Mouse (Mus musculus) heart, embryonic 14.5 days (tissue): ENCODE results near the gene Rims1. TPM values are rescaled to one million over a fixed set of nuclear protein-coding genes. Genes with fewer than 3 reads are reported as not detected.

ENCODE experiments used
- ATAC-seq: fragments of 200-750 bp; cut with Nextera tagmentation; 2 replicates; pipeline ENCODE4 v1.8.0; 2017; ENCODE audit warnings: low read depth, moderate TSS enrichment; ENCODE audit not compliant: insufficient number of reproducible peaks, insufficient read depth, low FRiP score
- H3K27ac ChIP-seq, 2 experiments: fragments of 200-500 bp in 1 of 2; fragments of 300-500 bp in 1 of 2; sonication (generic) in 1 of 2; replicated peaks in 1 of 2; 2 replicates each; pipeline ENCODE4 v1.5.1; 2012 to 2014; ENCODE audit warnings: low read depth in 2 of 2, low read length in 2 of 2, control low read depth in 1 of 2, mild to moderate bottlenecking in 1 of 2, mixed read lengths in 1 of 2; ENCODE audit not compliant: control insufficient read depth in 1 of 2, insufficient read depth in 1 of 2
- H3K27me3 ChIP-seq: fragments of 300-500 bp; sonication (generic); 2 replicates; pipeline ENCODE4 v1.6.1; 2014; ENCODE audit warnings: mild to moderate bottlenecking, low read length, control low read depth; ENCODE audit not compliant: control insufficient read depth, insufficient read depth
- H3K36me3 ChIP-seq: fragments of 300-500 bp; sonication (generic); 2 replicates; pipeline ENCODE4 v1.6.1; 2014; ENCODE audit warnings: mild to moderate bottlenecking, control low read depth, low read length, mixed read lengths; ENCODE audit not compliant: control insufficient read depth, insufficient read depth
- H3K4me1 ChIP-seq, 2 experiments: fragments of 200-500 bp in 1 of 2; fragments of 300-500 bp in 1 of 2; sonication (generic) in 1 of 2; 2 replicates each; pipeline ENCODE4 v1.6.1; 2012 to 2014; ENCODE audit warnings: low read length in 2 of 2, control low read depth in 1 of 2, mixed read lengths in 1 of 2; ENCODE audit not compliant: control insufficient read depth in 2 of 2, insufficient read depth in 2 of 2
- H3K4me2 ChIP-seq: fragments of 300-500 bp; sonication (generic); 2 replicates; pipeline ENCODE4 v1.6.1; 2014; ENCODE audit warnings: mild to moderate bottlenecking, low read length
- H3K4me3 ChIP-seq, 2 experiments: fragments of 200-500 bp in 1 of 2; fragments of 300-500 bp in 1 of 2; sonication (generic) in 1 of 2; 2 replicates each; pipeline ENCODE4 v1.5.1; 2012 to 2014; ENCODE audit warnings: low read length in 2 of 2, mild to moderate bottlenecking in 2 of 2, control low read depth in 1 of 2, low read depth in 1 of 2, moderate library complexity in 1 of 2; ENCODE audit not compliant: control insufficient read depth in 1 of 2, insufficient read depth in 1 of 2
- H3K9ac ChIP-seq: fragments of 300-500 bp; sonication (generic); 2 replicates; pipeline ENCODE4 v1.6.1; 2014; ENCODE audit warnings: mild to moderate bottlenecking, low read length
- H3K9me3 ChIP-seq: fragments of 300-500 bp; sonication (generic); 2 replicates; pipeline ENCODE4 v1.6.1; 2016; ENCODE audit warnings: low read length, control low read depth; ENCODE audit not compliant: control insufficient read depth
- WGBS: fragments of 180-500 bp; shearing (Covaris S2); extraction: QIAGEN DNeasy Blood & Tissue Kit; methylation state at CpG from one replicate; pipeline ENCODE4 v1.1.7; 2014; 5-methylcytosine and 5-hydroxymethylcytosine counted together
- polyA plus RNA-seq: library from polyadenylated mRNA; unstranded; fragments of >200 nt; fragmentation: Nextera tagmentation; extraction: Ambion mirVana; gene quantifications from 2 replicates; pipeline ENCODE4 v1.2.1, GENCODE M21; 2014

Rims1 gene
- polyA plus RNA-seq, 1 experiment from 2014 or later = 2.2 TPM

DNA sequence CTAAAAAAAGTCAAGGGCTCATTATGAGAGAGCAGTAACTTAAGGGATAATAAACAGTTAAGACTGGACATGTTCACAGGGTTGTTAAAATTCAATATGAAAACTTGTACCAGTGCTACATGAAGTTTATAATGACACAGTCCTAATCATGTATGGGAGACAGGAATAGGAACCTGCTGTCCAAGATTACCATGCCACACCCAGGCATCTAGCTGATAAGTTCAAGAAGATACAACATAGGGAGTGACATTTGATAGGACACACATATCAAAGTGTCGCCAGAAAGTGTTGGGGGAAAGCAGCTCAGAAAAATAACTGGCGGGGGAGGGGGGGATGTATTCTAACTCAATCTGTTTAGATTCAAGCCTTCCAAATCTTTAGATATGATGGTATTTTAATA lies 449.6 kb downstream of the Rims1 start:
- H3K9me3 ChIP-seq = no peaks in the 10 kb centered on the region
- WGBS = 42% methylated on average over 2 of the region's 2 CpGs
- ATAC-seq = no peak

DNA sequence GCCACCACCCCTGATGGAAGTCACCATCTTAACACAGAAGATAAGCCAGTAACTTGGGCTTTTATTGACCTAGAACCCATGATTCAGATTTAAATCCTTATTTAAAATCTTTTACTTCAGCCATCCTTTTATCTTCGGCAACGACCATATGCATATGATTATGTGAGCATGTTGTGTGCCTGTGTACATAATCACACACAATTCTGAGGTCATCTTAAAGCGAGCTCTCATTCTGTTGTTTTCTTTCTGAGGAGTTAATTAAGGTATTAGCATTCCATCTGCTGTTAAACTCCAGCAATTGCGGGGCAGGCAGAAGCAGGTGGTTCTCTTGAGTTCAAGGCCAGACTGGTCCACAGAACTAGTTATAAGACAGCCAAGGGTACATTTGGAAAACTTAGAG lies 452.1 kb downstream of the Rims1 start:
- no peaks in the 10 kb centered on the region for H3K4me1 ChIP-seq
- H3K27me3 ChIP-seq = no peaks in the 10 kb centered on the region
- H3K9ac ChIP-seq = no peak overlapping the region
- 81% methylated on average over 4 of the region's 4 CpGs for WGBS
- no peak overlapping the region for H3K27ac ChIP-seq
- no peaks in the 10 kb centered on the region for H3K9me3 ChIP-seq
- ATAC-seq = no peak
- no peaks in the 10 kb centered on the region for H3K36me3 ChIP-seq
- no peak overlapping the region for H3K4me3 ChIP-seq
- H3K4me2 ChIP-seq = no peak overlapping the region

More for the DNA sequence above, 449.6 kb downstream of the Rims1 start:
- Histone ChIP-seq H3K4me3 (no peak overlapping the region), H3K27ac (no peak overlapping the region), H3K36me3 (no peaks in the 10 kb centered on the region), H3K4me2 (no peak overlapping the region), H3K27me3 (no peaks in the 10 kb centered on the region), H3K9ac (no peak overlapping the region), H3K4me1 (no peaks in the 10 kb centered on the region)

- no peak for ATAC-seq
- H3K27ac ChIP-seq = no peak overlapping the region
- H3K4me1 ChIP-seq = 0 out of 4 replicates have a peak, but pooled peaks cover 0 to 3% of the 10 kb centered on the region in 2 experiments
- 58% methylated on average over 9 of the region's 9 CpGs for WGBS
- no peaks in the 10 kb centered on the region for H3K27me3 ChIP-seq
- no peak overlapping the region for H3K9ac ChIP-seq
- no peak overlapping the region for H3K4me2 ChIP-seq
- no peaks in the 10 kb centered on the region for H3K9me3 ChIP-seq
- H3K36me3 ChIP-seq = no peaks in the 10 kb centered on the region
- no peak overlapping the region for H3K4me3 ChIP-seq
Observed at GRCm38 (mm10) chr1:22338914-22339313, 466.9 kb downstream of the Rims1 start.

DNA sequence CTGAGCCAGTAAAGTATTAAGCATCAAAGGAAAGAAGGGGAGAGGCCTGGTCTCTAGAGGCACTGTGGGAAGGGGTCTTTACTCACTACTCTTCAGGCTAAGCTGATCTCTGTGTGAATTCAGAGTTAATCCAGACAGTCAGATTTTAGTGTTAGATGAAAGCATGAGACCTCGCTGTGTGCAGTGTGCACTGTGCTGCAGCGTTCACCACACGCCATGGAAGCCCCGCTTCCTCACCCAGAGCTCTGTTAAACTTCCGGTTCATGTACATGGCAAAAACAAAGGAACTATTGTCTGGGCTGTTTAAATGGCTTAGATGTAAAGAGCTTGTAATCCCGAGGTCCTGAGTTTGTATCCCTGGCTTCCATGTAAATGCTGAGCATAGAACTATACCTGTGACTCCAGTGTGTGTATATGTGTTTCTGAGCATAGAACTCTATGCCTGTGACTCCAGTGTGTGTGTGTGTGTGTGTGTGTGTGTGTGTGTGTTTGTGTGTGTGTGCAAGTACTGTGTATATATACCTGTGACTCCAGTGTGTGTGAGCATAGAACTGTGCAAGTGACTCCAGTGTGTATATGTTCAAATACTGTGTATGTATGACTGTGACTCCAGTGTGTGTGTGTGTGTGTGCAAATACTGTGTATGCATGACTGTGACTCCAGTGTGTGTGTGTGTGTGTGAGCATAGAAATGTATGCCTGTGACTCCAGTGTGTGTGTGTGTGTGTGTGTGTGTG lies 484.7 kb downstream of the Rims1 start:
- Histone ChIP-seq H3K4me1 (no peaks in the 10 kb centered on the region), H3K36me3 (no peaks in the 10 kb centered on the region), H3K27me3 (no peaks in the 10 kb centered on the region), H3K4me2 (no peak overlapping the region), H3K9ac (no peak overlapping the region), H3K4me3 (no peak overlapping the region), H3K9me3 (no peaks in the 10 kb centered on the region), H3K27ac (no peak overlapping the region)
- WGBS = 73% methylated on average over 6 of the region's 6 CpGs
- ATAC-seq = no peak

GRCm38 (mm10) chr1:22315537-22315936 lies 490.3 kb downstream of the Rims1 start:
- 36% methylated on average over 2 of the region's 2 CpGs for WGBS
- Histone ChIP-seq H3K27ac (no peak overlapping the region), H3K9ac (no peak overlapping the region), H3K27me3 (no peaks in the 10 kb centered on the region), H3K4me1 (no peaks in the 10 kb centered on the region), H3K36me3 (no peaks in the 10 kb centered on the region), H3K9me3 (no peaks in the 10 kb centered on the region), H3K4me2 (no peak overlapping the region), H3K4me3 (no peak overlapping the region)
- no peak for ATAC-seq

DNA sequence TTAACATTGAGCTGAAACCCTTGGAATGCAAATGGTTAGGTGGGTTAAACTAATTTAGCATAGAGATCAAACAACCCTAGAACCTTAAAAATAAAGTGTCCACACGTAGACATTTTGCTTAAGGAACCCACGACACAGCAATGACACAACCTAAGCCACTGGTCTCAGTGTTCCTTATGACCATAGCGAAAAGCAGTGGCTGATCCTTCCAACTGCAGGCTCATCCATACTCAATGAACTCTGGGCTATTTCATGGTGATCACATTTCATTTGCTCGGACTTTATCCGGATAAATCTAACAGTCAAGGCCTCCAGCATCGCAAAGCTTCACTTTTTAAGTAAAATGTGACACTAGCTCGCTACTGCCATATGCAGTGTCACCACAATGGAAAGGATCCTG lies 494.3 kb downstream of the Rims1 start:
- no peak overlapping the region for H3K9ac ChIP-seq
- no peaks in the 10 kb centered on the region for H3K9me3 ChIP-seq
- no peaks in the 10 kb centered on the region for H3K27me3 ChIP-seq
- no peak for ATAC-seq
- H3K4me1 ChIP-seq = no peaks in the 10 kb centered on the region
- no peak overlapping the region for H3K4me2 ChIP-seq
- no peak overlapping the region for H3K4me3 ChIP-seq
- H3K36me3 ChIP-seq = no peaks in the 10 kb centered on the region
- WGBS = 83% methylated on average over 7 of the region's 7 CpGs
- H3K27ac ChIP-seq = no peak overlapping the region

DNA sequence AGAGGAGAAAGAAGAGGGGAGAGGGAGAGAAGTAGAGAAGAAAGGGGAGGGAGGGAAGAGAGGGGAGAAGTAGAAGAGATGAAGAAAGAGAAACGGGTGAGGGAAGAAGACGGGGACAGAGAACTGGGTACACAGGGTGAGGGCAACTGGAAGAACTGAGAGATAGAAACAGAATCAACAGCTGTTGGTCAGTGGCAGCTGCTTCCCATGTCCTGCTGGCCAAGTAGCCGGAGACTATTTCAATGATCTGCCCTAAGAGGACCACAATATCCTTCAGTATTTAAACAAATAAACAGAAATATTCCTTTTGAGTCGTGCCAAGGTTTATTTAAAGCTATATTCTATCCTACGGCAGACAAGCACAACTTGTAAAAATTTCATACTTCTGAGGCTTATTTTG lies 499.3 kb downstream of the Rims1 start:
- Histone ChIP-seq H3K9ac (no peak overlapping the region), H3K4me1 (no peaks in the 10 kb centered on the region), H3K4me2 (no peak overlapping the region), H3K27ac (no peak overlapping the region), H3K27me3 (no peaks in the 10 kb centered on the region), H3K4me3 (no peak overlapping the region), H3K36me3 (no peaks in the 10 kb centered on the region), H3K9me3 (no peaks in the 10 kb centered on the region)
- WGBS = 79% methylated on average over 5 of the region's 5 CpGs
- ATAC-seq = no peak

GRCm38 (mm10) chr1:22305932-22306331 lies 499.9 kb downstream of the Rims1 start:
- Histone ChIP-seq H3K36me3 (no peaks in the 10 kb centered on the region), H3K27ac (no peak overlapping the region), H3K9ac (no peak overlapping the region), H3K4me1 (no peaks in the 10 kb centered on the region), H3K9me3 (no peaks in the 10 kb centered on the region), H3K4me3 (no peak overlapping the region), H3K27me3 (no peaks in the 10 kb centered on the region), H3K4me2 (no peak overlapping the region)
- ATAC-seq = no peak
- WGBS = 77% methylated on average over 1 of the region's 1 CpGs
